Mouse (Mus musculus) left cerebral cortex, adult 11 months (tissue): Measurements from ENCODE around the gene Ubap2.

Experiments used
- DNase-seq: peaks from one replicate; pipeline ENCODE4 v3.0.0; 2022; ENCODE audit warnings: low spot score

The Ubap2 gene

GRCm38 (mm10) chr4:41164974-41165373 is 110.0 kb downstream of the Ubap2 start:
- no peak for DNase-seq

GRCm38 (mm10) chr4:41161232-41161631 is 113.7 kb downstream of the Ubap2 start:
- DNase-seq, result no peak

- no peak for DNase-seq
Observed at GRCm38 (mm10) chr4:41158251-41158650, 116.7 kb downstream of the Ubap2 start.

- DNase-seq, result no peak
Observed at GRCm38 (mm10) chr4:41156961-41157360, 118.0 kb downstream of the Ubap2 start.

GRCm38 (mm10) chr4:41153146-41153545 is 121.8 kb downstream of the Ubap2 start:
- no peak for DNase-seq

GRCm38 (mm10) chr4:41151186-41151585 is 123.8 kb downstream of the Ubap2 start:
- DNase-seq, result no peak

- DNase-seq, result no peak
Observed at GRCm38 (mm10) chr4:41149891-41150290, 125.1 kb downstream of the Ubap2 start.
